In the genomic region with DNA sequence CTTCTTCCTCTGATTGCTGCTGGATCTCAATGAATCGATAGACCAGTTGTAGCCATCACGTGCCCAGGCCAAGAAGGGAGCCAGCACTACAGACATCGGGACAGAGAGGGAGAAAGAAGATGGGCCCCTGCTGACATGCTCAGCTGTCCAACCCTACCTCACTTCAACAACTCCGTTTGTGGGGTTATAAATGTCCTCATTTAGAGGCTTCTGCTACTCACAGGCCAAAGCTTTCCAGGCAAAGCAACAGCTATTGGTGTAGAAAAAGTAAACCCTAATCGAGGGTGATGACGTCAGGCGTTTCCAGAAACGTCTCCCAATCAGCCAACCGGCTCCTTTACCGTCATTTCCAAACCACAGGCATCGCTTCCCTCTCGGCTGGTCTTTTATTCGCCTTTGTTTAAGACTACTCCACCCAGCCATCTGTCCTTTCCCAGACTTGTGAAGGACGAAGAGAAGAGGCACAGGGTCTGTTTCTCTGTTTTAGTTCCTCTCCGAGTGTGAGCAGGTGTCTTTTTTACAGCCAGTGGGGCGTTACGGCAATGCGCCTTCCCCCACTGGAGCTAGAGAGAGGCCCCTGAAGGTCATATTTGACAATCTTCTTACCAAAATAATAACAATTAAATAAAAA, we compare ENCODE assay signal across 22 mouse cellular contexts. TPM values are rescaled to one million over a fixed set of nuclear protein-coding genes. Genes with fewer than 3 reads are reported as not detected.
DNase-seq lines count a peak whose midpoint lies in the region; ATAC-seq and TF ChIP-seq lines count a peak whose summit lies in the region.
"Had no signal": no experiment of that assay in that cellular context is flagged by ENCODE, and none has a peak within 500 bp of the region (broad histone marks: within the 10 kb centered on the region; RNA-seq: fewer than 3 reads in every experiment).

No protein-coding gene starts in this region.

- H3K27me3 ChIP-seq in hindbrain, embryonic 12.5 days: no peaks in the 10 kb centered on the region
- H3K27me3 ChIP-seq in hindbrain, embryonic 13.5 days: no peaks in the 10 kb centered on the region
- H3K27me3 ChIP-seq in E14TG2a.4 (ENCODE audit: insufficient read depth, low read length): peaks cover 6% of the 10 kb centered on the region; the same call in 1 of the 2 replicates
- no peaks in the 10 kb centered on the region for H3K27me3 ChIP-seq in splenic B cell, adult 2 months (ENCODE audit: control insufficient read depth, insufficient read depth, low read length, poor library complexity, severe bottlenecking)
- H3K27me3 ChIP-seq: liver, embryonic 15.5 days; megakaryocyte, embryonic 14.5 days; midbrain, embryonic 15.5 days; neural tube, embryonic 15.5 days had no signal

- peak; percentile 43 for DNase-seq in brain, embryonic 14.5 days (ENCODE audit: low read depth)
- peak; percentile 88 for DNase-seq in splenic B cell, adult 2 months (ENCODE audit: low read depth, low spot score)
- DNase-seq in adrenal gland, adult 8-10 months: no peak
- DNase-seq in gastrocnemius, adult 18-20 months (ENCODE audit: low spot score): no peak
- DNase-seq: cerebellum, adult 9-11 months; gastrocnemius, postnatal 10 days; heart, postnatal 36 days; kidney, adult 18-20 months; right cerebral cortex, postnatal 14 days; thymus, postnatal 4 days had no signal

- WGBS in hindbrain, embryonic 12.5 days: 58% methylated on average over 18 of the region's 18 CpGs
- 58% methylated on average over 18 of the region's 18 CpGs for WGBS in hindbrain, embryonic 13.5 days

- H3K4me3 ChIP-seq in hindbrain, embryonic 12.5 days: no peak overlapping the region
- H3K4me3 ChIP-seq in hindbrain, embryonic 13.5 days: no peak overlapping the region
- peak overlapping the region; percentile 7 for H3K4me3 ChIP-seq in E14TG2a.4 (replicated peaks; ENCODE audit: low read length)
- H3K4me3 ChIP-seq: embryonic facial prominence, embryonic 13.5 days; heart, embryonic 13.5 days; layer of hippocampus, adult 2 months; liver, embryonic 15.5 days; megakaryocyte, embryonic 14.5 days; midbrain, embryonic 15.5 days; neural tube, embryonic 15.5 days had no signal

- no peak for TF ChIP-seq CTCF in E14TG2a.4 (conservative IDR thresholded peaks at IDR 0.05; ENCODE audit: low read length)
- TF ChIP-seq CTCF in brain, embryonic 14.5 days (IDR thresholded peaks at IDR 0.05; ENCODE audit: borderline replicate concordance, extremely low read depth, insufficient read depth, insufficient read length): no peak

- H3K4me2 ChIP-seq in hindbrain, embryonic 12.5 days (replicated peaks): peak overlapping the region; percentile 17; the same call in 1 of the 2 replicates
- no peak overlapping the region for H3K4me2 ChIP-seq in hindbrain, embryonic 13.5 days
- H3K4me2 ChIP-seq: embryonic facial prominence, embryonic 13.5 days; heart, embryonic 13.5 days; liver, embryonic 15.5 days; midbrain, embryonic 15.5 days; neural tube, embryonic 15.5 days had no signal

- H3K9me3 ChIP-seq in hindbrain, embryonic 12.5 days (replicated peaks): no peaks in the 10 kb centered on the region
- H3K9me3 ChIP-seq in hindbrain, embryonic 13.5 days: no peaks in the 10 kb centered on the region
- H3K9me3 ChIP-seq in E14TG2a.4 (ENCODE audit: low read length): no peaks in the 10 kb centered on the region
- H3K9me3 ChIP-seq: embryonic facial prominence, embryonic 13.5 days; heart, embryonic 13.5 days; liver, embryonic 15.5 days; megakaryocyte, embryonic 14.5 days; midbrain, embryonic 15.5 days; neural tube, embryonic 15.5 days had no signal

- H3K9ac ChIP-seq in hindbrain, embryonic 12.5 days: no peak overlapping the region
- no peak overlapping the region; the same call in 1 of the 2 replicates for H3K9ac ChIP-seq in hindbrain, embryonic 13.5 days
- H3K9ac ChIP-seq: embryonic facial prominence, embryonic 13.5 days; heart, embryonic 13.5 days; liver, embryonic 15.5 days; midbrain, embryonic 15.5 days; neural tube, embryonic 15.5 days had no signal

- no peaks in the 10 kb centered on the region for H3K4me1 ChIP-seq in hindbrain, embryonic 12.5 days
- H3K4me1 ChIP-seq in hindbrain, embryonic 13.5 days (replicated peaks): 0 out of 2 replicates have a peak, but pooled peaks cover 2% of the 10 kb centered on the region
- peaks cover 24% of the 10 kb centered on the region for H3K4me1 ChIP-seq in E14TG2a.4 (replicated peaks; ENCODE audit: low read depth, low read length)
- H3K4me1 ChIP-seq: embryonic facial prominence, embryonic 13.5 days had no signal

- ATAC-seq in hindbrain, embryonic 12.5 days (ENCODE audit: low FRiP score): no peak
- no peak for ATAC-seq in hindbrain, embryonic 13.5 days (ENCODE audit: low FRiP score)
- ATAC-seq: midbrain, embryonic 15.5 days had no signal

- no peak overlapping the region for H3K27ac ChIP-seq in hindbrain, embryonic 12.5 days
- no peak overlapping the region for H3K27ac ChIP-seq in hindbrain, embryonic 13.5 days
- H3K27ac ChIP-seq: embryonic facial prominence, embryonic 13.5 days; heart, embryonic 13.5 days; kidney, postnatal 0 days; layer of hippocampus, adult 2 months; liver, embryonic 15.5 days; midbrain, embryonic 15.5 days; neural tube, embryonic 15.5 days had no signal

- no peaks in the 10 kb centered on the region for H3K36me3 ChIP-seq in hindbrain, embryonic 12.5 days
- H3K36me3 ChIP-seq in hindbrain, embryonic 13.5 days: no peaks in the 10 kb centered on the region
- no peaks in the 10 kb centered on the region for H3K36me3 ChIP-seq in E14TG2a.4 (ENCODE audit: insufficient read depth, low read length)
- H3K36me3 ChIP-seq in splenic B cell, adult 2 months (ENCODE audit: control insufficient read depth, insufficient read depth, low read length, poor library complexity, severe bottlenecking): no peaks in the 10 kb centered on the region
- H3K36me3 ChIP-seq: embryonic facial prominence, embryonic 13.5 days; heart, embryonic 13.5 days; liver, embryonic 15.5 days; midbrain, embryonic 15.5 days; neural tube, embryonic 15.5 days had no signal

- no peak for TF ChIP-seq POLR2A in brain, embryonic 14.5 days (IDR thresholded peaks at IDR 0.05; ENCODE audit: borderline replicate concordance, extremely low read depth, insufficient read depth, insufficient read length, poor library complexity, severe bottlenecking)

RNA-seq across cellular contexts. Expression of gene Coq2, which starts 5.1 kb away (rescaled TPM):
- 44.6 and 46.8 TPM in 2 replicates for polyA plus RNA-seq in hindbrain, embryonic 12.5 days (2016; fragmentation: Nextera tagmentation; extraction: Ambion mirVana)
- 43.6 and 46.6 TPM in 2 replicates for polyA plus RNA-seq in hindbrain, embryonic 13.5 days (2015; fragmentation: Nextera tagmentation; extraction: Ambion mirVana)
- polyA plus RNA-seq in brain, embryonic 14.5 days (2012; rRNA removed): 66.9 and 87.9 TPM in 2 replicates
- 10 to 100 TPM; 71.6 to 81.1 (median 77.9) TPM for total RNA-seq in adrenal gland, adult 8-10 months (2022)
- 10 to 100 TPM; 73.6 to 77.4 TPM for total RNA-seq in gastrocnemius, adult 18-20 months (2021)

RNA-seq across cellular contexts. Expression of gene Hpse, which starts 39.5 kb away (rescaled TPM):
- 1.6 and 2.6 TPM in 2 replicates for polyA plus RNA-seq in hindbrain, embryonic 12.5 days (2016; fragmentation: Nextera tagmentation; extraction: Ambion mirVana)
- polyA plus RNA-seq in hindbrain, embryonic 13.5 days (2015; fragmentation: Nextera tagmentation; extraction: Ambion mirVana): 0.74 and 0.87 TPM in 2 replicates
- polyA plus RNA-seq in brain, embryonic 14.5 days (2012; rRNA removed): 0.45 and 0.53 TPM in 2 replicates
- total RNA-seq in adrenal gland, adult 8-10 months (2022): 1 to 10 TPM in 1 of 4 experiments, under 1 TPM in 3; 0.66 to 1.5 (median 0.75) TPM
- under 1 TPM; 0.39 to 0.57 TPM for total RNA-seq in gastrocnemius, adult 18-20 months (2021)
- total RNA-seq: MEL had no signal

Comparison
In these comparisons a context has a peak if more than half of its experiments do, and no peak if none do; other contexts are left out.
1. DNase-seq: peak in brain, embryonic 14.5 days (single experiment) and splenic B cell, adult 2 months (single experiment); none in adrenal gland, adult 8-10 months (single experiment) and gastrocnemius, adult 18-20 months (single experiment).